Mouse (Mus musculus): ENCODE results near the gene Ocln.
A peak's percentile ranks its signal among the peaks of the same experiment; 100 is the strongest.
"Not testable (repeated sequence)": the region's sequence is repeated elsewhere in the genome, so short reads cannot be mapped to it uniquely, and the experiment has no call there.

Ocln gene

DNA sequence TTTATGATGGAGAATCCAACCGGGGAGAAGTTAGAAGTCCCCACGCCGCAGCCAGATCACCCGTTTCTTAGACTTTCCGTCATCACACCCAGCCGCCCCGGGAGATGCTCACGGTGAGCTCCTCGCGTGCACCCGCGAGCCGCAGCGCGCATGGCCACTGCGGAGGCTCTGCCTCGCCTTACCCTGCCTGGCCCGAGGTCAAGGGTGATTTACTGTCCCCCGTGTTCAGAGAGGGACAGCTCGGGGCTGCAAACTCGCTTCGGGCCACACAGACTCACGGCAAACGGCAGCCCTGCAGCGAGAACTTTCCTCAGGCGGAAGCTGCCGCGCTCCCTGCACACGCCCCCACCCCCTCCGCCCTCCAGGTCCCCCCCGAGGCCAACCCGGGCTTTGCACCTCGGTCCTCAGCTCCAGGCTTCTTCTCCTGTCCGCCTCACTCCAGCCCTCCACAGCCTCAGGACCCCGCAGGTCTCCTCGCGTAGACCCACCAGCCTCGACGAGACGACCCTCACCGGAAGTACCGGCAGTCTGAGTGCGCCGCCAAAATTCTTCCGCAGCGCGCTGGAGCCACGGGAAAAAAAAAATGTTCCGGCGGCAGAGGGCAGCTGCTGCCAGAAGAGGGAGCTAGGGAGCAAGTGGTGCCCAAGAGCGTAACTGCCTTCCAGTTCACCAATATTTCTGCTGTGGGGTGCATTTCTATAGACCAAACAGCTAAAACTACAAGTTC is 60.3 kb downstream of the Ocln start, which contains the start of gene Gtf2h2:
Gtf2h2 (minus strand) TSS at position 519 of the 727 bp plus-strand sequence.
- DNase-seq (ENCODE audit: low read depth, low spot score): peak; percentile 91

GRCm38 (mm10) chr13:100491623-100492022 is 60.9 kb downstream of the Ocln start:
- DNase-seq (ENCODE audit: low read depth, low spot score): no peak

GRCm38 (mm10) chr13:100490424-100490823 is 62.1 kb downstream of the Ocln start:
- DNase-seq (ENCODE audit: low read depth, low spot score): no peak

- no peak for DNase-seq (ENCODE audit: low read depth, low spot score)
Observed at GRCm38 (mm10) chr13:100483610-100484009, 68.9 kb downstream of the Ocln start.

- DNase-seq (ENCODE audit: low read depth, low spot score): no peak
Observed at GRCm38 (mm10) chr13:100463527-100464222, 88.8 kb downstream of the Ocln start.

- DNase-seq (ENCODE audit: low read depth, low spot score): no peak
Observed at GRCm38 (mm10) chr13:100461336-100461735, 91.2 kb downstream of the Ocln start.

- not testable (repeated sequence) for DNase-seq (ENCODE audit: low read depth, low spot score)
Observed at GRCm38 (mm10) chr13:100452415-100453127, 99.9 kb downstream of the Ocln start, which contains the start of gene Naip1. Gene Naip1 (minus strand): TSS chr13:100452869.

- no peak for DNase-seq (ENCODE audit: low read depth, low spot score)
Observed at GRCm38 (mm10) chr13:100449495-100449894, 103.0 kb downstream of the Ocln start.
